Mouse (Mus musculus) ES-Bruce4 (cell line): ENCODE results near the gene Col2a1. TPM values are rescaled to one million over a fixed set of nuclear protein-coding genes. Genes with fewer than 3 reads are reported as not detected.

Experiments
- H3K27ac ChIP-seq: 2 replicates; pipeline ENCODE4 v1.5.1; 2012; ENCODE audit warnings: low read length, inconsistent platforms; ENCODE audit not compliant: insufficient read depth
- H3K27me3 ChIP-seq: 2 replicates; pipeline ENCODE4 v1.6.1; 2012; ENCODE audit warnings: mild to moderate bottlenecking, low read length, inconsistent platforms; ENCODE audit not compliant: control insufficient read depth, poor library complexity, insufficient read depth, severe bottlenecking
- H3K36me3 ChIP-seq: 2 replicates; pipeline ENCODE4 v1.6.1; 2012; ENCODE audit warnings: inconsistent platforms, mild to moderate bottlenecking, low read length, moderate library complexity; ENCODE audit not compliant: control insufficient read depth, poor library complexity, insufficient read depth, severe bottlenecking
- H3K4me1 ChIP-seq: one replicate; pipeline ENCODE4 v1.8.1; 2011; ENCODE audit warnings: low read length; ENCODE audit not compliant: control insufficient read depth, insufficient read depth
- H3K4me3 ChIP-seq: 2 replicates; pipeline ENCODE4 v1.5.1; 2011; ENCODE audit warnings: low read depth, mild to moderate bottlenecking, low read length
- H3K9ac ChIP-seq: 2 replicates; pipeline ENCODE4 v1.6.1; 2012; ENCODE audit warnings: low read depth, mild to moderate bottlenecking, inconsistent platforms; ENCODE audit not compliant: poor library complexity, severe bottlenecking
- H3K9me3 ChIP-seq: replicated peaks from 2 replicates; pipeline ENCODE4 v1.6.1; 2012; ENCODE audit warnings: mild to moderate bottlenecking, low read length, inconsistent platforms; ENCODE audit not compliant: control insufficient read depth, poor library complexity, insufficient read depth, severe bottlenecking
- CTCF ChIP-seq: IDR thresholded peaks from one replicate; pipeline ENCODE4 v1.8.1; 2011; ENCODE audit warnings: low read depth, low read length
- EP300 ChIP-seq: IDR thresholded peaks from 2 replicates; pipeline ENCODE4 v1.6.1; 2011; ENCODE audit warnings: low read depth, low read length; ENCODE audit not compliant: insufficient read depth
- POLR2A ChIP-seq: IDR thresholded peaks from one replicate; pipeline ENCODE4 v1.8.1; 2011; ENCODE audit warnings: low read length; ENCODE audit not compliant: insufficient read depth
- polyA plus RNA-seq: library from polyadenylated mRNA; stranded (reverse); fragments of >200 nt; gene quantifications from 2 replicates; pipeline ENCODE4 v1.2.4, GENCODE M21; 2011; ENCODE audit warnings: low read depth; ENCODE audit not compliant: missing spikeins, insufficient read depth, insufficient read length

Col2a1 gene
- polyA plus RNA-seq, 1 experiment, result 12.9 TPM

GRCm38 (mm10) chr15:98026967-98027904 lies 22.7 kb upstream of the Col2a1 start:
- no peaks in the 10 kb centered on the region for H3K4me1 ChIP-seq
- H3K9ac ChIP-seq, result no peak overlapping the region
- H3K27me3 ChIP-seq, result no peaks in the 10 kb centered on the region
- H3K4me3 ChIP-seq, result no peak overlapping the region
- H3K36me3 ChIP-seq, result no peaks in the 10 kb centered on the region
- no peaks in the 10 kb centered on the region for H3K9me3 ChIP-seq
- no peak for TF ChIP-seq POLR2A
- no peak for TF ChIP-seq CTCF
- no peak for TF ChIP-seq EP300
- H3K27ac ChIP-seq, result no peak overlapping the region

- no peak overlapping the region for H3K27ac ChIP-seq
- no peaks in the 10 kb centered on the region for H3K36me3 ChIP-seq
- no peaks in the 10 kb centered on the region for H3K4me1 ChIP-seq
- no peak overlapping the region for H3K4me3 ChIP-seq
- H3K9ac ChIP-seq, result no peak overlapping the region
- TF ChIP-seq CTCF, result no peak
- TF ChIP-seq EP300, result no peak
- no peak for TF ChIP-seq POLR2A
- no peaks in the 10 kb centered on the region for H3K27me3 ChIP-seq
- H3K9me3 ChIP-seq, result no peaks in the 10 kb centered on the region
These were observed 21.1 kb upstream of the Col2a1 start for GRCm38 (mm10) chr15:98025611-98026010.

GRCm38 (mm10) chr15:98023137-98023536 lies 18.6 kb upstream of the Col2a1 start:
- Histone ChIP-seq H3K4me3 (no peak overlapping the region), H3K9me3 (no peaks in the 10 kb centered on the region), H3K36me3 (no peaks in the 10 kb centered on the region), H3K27ac (no peak overlapping the region), H3K27me3 (no peaks in the 10 kb centered on the region), H3K4me1 (no peaks in the 10 kb centered on the region), H3K9ac (no peak overlapping the region)
- TF ChIP-seq POLR2A (no peak), EP300 (no peak), CTCF (no peak)

- H3K4me1 ChIP-seq, result no peaks in the 10 kb centered on the region
- H3K9ac ChIP-seq, result no peak overlapping the region
- no peaks in the 10 kb centered on the region for H3K27me3 ChIP-seq
- H3K9me3 ChIP-seq, result no peaks in the 10 kb centered on the region
- no peaks in the 10 kb centered on the region for H3K36me3 ChIP-seq
- TF ChIP-seq POLR2A, result no peak
- TF ChIP-seq EP300, result no peak
- no peak for TF ChIP-seq CTCF
- H3K27ac ChIP-seq, result no peak overlapping the region
- no peak overlapping the region for H3K4me3 ChIP-seq
These were observed 17.4 kb upstream of the Col2a1 start for GRCm38 (mm10) chr15:98021886-98022285.

- Histone ChIP-seq H3K27me3 (no peaks in the 10 kb centered on the region), H3K36me3 (no peaks in the 10 kb centered on the region), H3K4me3 (no peak overlapping the region), H3K9ac (no peak overlapping the region), H3K4me1 (no peaks in the 10 kb centered on the region), H3K27ac (no peak overlapping the region), H3K9me3 (no peaks in the 10 kb centered on the region)
- TF ChIP-seq CTCF (no peak), EP300 (no peak), POLR2A (no peak)
These were observed 14.6 kb upstream of the Col2a1 start for GRCm38 (mm10) chr15:98019047-98019446.

GRCm38 (mm10) chr15:98017925-98018324 lies 13.4 kb upstream of the Col2a1 start:
- no peaks in the 10 kb centered on the region for H3K27me3 ChIP-seq
- no peak overlapping the region for H3K4me3 ChIP-seq
- TF ChIP-seq POLR2A, result no peak
- no peak for TF ChIP-seq EP300
- TF ChIP-seq CTCF, result no peak
- no peaks in the 10 kb centered on the region for H3K9me3 ChIP-seq
- no peak overlapping the region for H3K27ac ChIP-seq
- no peaks in the 10 kb centered on the region for H3K36me3 ChIP-seq
- H3K4me1 ChIP-seq, result peaks cover 1% of the 10 kb centered on the region
- H3K9ac ChIP-seq, result no peak overlapping the region
